Mouse (Mus musculus): ENCODE measurements at regions not wholly inside any gene's neighbourhood (a gene's known extent, or its start where the extent isn't known, plus 50 kb on each side); places are given as distances from the start of the nearest gene placed in this dataset.

DNA sequence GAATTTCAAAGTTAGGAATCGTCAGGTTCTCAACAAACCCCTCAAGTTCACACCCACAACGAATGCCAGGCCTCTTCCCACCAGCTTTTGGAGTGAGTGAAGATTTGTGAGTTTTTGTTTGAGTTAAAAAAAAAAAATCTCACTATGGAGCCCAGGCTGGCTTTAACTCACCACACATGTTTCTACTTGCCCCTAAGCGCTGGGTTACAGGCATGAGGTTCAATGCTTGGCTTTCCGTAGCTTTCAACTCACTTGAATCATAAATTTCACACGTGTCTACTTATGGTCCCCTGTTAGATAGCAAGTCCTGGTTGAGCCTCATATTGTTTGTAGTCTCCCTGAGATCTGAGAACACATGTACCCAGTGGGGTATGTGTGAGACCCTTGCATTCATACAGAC, 122.8 kb upstream of the Efna5 start:
- no peak for DNase-seq (ENCODE audit: low spot score)

DNA sequence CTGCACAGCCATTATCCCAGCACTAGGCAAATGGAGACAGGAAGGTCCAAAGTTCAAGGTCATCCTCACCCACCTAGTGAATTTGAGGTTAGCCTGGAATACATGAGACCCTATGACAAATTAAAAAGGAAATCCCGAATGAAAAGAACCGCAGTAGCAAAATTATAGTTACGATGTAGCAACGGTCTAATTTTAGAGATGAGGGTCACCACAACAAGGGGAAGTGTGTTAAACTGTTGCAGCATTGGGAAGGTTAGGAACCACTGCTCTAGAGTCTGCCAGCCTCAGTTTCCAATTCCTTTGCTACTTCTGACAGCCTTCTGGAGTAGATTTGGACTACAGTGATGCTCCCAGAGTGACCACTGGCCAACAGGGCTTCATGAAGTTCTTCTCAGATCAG, 121.6 kb upstream of the Efna5 start:
- DNase-seq (ENCODE audit: low spot score) = no peak

DNA sequence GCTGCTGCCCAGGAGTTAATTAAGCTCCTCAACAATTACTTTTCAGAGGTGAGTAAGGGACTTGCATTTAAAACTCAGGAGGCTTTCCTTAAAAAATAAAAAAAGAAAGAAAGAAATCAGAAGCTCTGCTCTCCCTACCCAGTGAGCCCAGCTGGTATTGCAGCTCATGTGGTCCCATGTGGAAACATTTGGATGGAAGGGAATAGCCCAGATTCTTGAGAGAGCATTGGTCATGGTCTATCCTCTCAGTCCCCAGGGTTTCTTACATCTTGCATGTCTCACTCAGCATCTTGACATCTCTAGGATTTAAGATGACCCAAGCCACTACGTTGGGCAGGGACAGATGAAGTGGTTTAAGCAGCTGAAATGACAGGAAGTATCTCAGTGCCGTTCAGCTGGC, 120.8 kb upstream of the Efna5 start:
- DNase-seq (ENCODE audit: low spot score) = peak; percentile 39

GRCm38 (mm10) chr17:62997691-62998090, 116.6 kb upstream of the Efna5 start:
- peak; percentile 91 for DNase-seq (ENCODE audit: low spot score)

DNA sequence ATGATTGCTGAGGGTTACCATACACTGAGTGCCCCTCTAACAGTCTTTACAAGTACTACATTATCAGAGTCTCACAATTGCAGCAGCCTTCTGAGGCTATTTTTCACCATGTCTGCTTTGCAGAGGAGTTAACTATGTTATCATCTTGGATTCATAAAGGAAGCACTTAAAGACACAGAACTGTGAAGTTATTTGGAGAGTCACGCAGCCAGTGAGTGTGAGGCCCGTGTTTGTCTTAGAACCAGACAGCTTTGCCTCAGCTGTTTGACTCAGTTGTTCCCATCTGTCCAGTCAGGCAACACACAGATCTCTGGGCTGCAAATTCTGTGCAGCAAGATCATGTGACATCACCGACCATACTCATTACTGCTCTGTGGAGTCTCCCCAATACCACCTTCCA, 114.2 kb upstream of the Efna5 start:
- no peak for DNase-seq (ENCODE audit: low spot score)

DNA sequence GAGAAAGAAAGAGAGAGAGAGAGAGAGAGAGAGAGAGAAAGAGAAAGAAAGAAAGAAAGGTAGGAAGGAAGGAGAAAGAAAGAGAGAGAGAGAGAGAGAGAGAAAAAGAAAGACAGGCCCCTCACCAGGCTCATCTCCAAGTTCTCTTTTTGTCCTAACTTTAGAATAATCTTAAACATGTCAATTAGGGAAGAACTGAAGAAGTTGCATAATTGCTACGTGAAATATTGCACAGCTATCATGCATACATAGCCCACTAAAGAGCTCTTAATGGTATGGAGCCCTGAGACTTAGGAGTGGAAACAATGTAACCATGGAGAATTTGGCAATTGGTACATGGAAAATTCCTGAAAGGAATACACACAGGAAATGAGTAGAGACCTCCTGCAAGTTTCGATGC, 111.9 kb upstream of the Efna5 start:
- DNase-seq (ENCODE audit: low spot score) = no peak

DNA sequence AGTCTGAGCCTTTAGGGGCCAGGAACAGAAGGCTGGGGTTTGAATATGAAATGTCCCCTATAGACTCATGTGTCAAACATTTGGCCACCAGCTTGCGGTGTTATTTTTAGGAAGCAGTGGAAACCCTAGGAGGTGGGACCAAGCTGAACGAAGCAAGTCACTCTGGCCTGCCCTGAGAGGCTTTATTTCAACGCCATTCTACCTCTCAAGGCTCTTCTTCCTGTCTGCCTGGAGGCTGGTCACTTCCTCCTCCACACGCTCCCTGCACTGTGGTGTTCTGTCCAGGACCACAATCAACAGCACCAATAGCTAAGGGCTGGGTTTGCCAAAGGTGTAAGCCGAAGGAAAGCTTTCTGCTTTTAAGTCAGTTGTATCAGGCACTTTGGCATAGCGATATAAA, 105.2 kb upstream of the Efna5 start:
- no peak for DNase-seq (ENCODE audit: low spot score)

DNA sequence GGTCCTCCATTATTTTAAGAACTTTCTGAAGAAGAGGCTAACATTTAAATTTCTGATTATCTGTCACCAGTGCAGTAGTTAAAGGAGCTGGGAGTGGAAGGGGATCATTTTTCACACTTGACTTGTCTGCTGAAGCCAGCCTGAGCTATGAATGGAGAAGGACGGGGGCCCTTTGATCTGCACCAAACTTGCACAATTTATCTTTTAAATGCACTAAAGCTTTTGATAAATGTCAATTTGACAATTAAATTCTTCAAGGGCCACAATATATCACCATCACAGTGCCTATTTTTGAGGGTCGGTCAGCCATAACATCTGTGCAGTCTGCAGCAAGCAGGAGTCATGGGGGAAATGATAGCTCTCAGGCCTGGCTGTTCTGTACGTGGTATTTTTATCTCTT, 99.2 kb upstream of the Efna5 start:
- no peak for DNase-seq (ENCODE audit: low spot score)

DNA sequence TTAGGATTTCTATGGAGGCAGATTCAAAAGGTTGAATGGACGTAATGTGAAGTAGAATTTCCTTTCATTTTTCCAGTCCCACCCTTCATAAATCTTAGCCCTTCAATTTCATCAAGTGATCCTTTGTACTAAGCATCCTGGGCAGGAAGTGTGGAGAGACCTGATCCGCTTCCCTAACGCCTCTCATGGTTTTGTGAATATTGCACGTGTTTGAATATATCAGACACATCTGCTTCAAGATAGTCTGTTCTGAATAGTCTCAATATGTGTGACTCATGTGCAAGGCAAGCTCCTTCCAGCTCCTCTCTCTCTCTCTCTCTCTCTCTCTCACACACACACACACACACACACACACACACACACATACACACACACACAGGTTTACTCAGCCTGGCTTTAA, 96.4 kb upstream of the Efna5 start:
- DNase-seq (ENCODE audit: low spot score) = peak; percentile 73

DNA sequence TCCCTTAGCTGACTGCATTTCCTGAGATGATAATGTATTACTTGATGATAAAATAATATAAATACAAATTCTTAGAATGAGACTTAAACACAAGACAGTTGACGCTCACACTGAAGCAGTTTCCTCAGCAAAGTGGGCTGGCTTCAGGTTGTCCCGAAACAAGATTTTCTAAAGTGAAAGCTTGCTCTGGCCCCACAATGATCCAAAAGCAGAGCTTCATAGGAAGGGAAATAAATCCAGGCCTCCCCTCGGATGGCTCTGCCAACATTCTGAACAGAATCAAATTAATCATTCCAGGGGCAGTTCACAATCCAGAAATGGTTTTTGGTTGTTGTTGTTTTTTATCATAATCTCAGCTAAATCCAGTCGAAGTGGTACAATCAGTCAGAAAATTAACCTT, 96.0 kb upstream of the Efna5 start:
- DNase-seq (ENCODE audit: low spot score) = peak; percentile 58

GRCm38 (mm10) chr17:62974627-62975279, 93.6 kb upstream of the Efna5 start:
- DNase-seq (ENCODE audit: low spot score) = no peak

DNA sequence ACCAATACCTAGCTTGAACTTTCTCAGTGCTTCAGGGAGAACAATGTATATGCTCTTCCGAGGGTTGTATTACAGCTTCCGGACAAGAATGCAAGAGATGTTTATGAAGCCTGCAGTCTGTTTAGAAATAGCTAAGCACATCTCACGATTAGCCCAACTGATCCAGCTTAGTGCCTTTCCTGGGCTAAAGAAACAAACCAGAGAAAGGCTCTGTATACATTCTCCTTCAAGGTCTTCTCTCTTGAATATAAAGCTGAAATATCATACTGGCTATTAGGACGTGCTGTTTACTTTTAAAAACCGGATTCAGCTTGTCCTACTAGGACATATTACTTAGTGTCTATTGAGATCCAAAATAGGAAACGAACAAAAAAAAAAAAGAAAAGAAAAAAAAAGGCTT, 87.9 kb upstream of the Efna5 start:
- DNase-seq (ENCODE audit: low spot score) = no peak

- DNase-seq (ENCODE audit: low spot score) = no peak
Observed at GRCm38 (mm10) chr17:62963824-62964223, 82.7 kb upstream of the Efna5 start.

DNA sequence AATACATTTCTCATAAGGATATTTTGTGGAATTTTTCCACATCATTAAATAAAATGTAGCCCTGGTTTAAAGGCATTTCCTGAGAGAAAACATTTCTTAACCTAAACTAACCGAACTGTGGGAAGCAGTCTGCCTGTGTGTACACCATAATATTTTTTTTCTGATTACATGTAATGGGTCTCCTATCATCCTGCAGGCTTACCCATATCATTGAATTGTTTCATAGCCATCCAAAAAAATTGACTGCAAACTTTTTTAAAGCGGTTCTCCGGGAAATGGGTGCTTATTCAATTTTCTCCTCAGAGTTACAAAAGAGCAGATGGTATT, 81.1 kb upstream of the Efna5 start:
- no peak for DNase-seq (ENCODE audit: low spot score)

GRCm38 (mm10) chr17:62961596-62962291, 80.6 kb upstream of the Efna5 start:
- DNase-seq (ENCODE audit: low spot score) = peak; percentile 82

- DNase-seq (ENCODE audit: low spot score) = no peak
Observed at GRCm38 (mm10) chr17:62959146-62959545, 78.0 kb upstream of the Efna5 start.

- DNase-seq (ENCODE audit: low spot score) = no peak
Observed at GRCm38 (mm10) chr17:62947537-62948193, 66.5 kb upstream of the Efna5 start.

DNA sequence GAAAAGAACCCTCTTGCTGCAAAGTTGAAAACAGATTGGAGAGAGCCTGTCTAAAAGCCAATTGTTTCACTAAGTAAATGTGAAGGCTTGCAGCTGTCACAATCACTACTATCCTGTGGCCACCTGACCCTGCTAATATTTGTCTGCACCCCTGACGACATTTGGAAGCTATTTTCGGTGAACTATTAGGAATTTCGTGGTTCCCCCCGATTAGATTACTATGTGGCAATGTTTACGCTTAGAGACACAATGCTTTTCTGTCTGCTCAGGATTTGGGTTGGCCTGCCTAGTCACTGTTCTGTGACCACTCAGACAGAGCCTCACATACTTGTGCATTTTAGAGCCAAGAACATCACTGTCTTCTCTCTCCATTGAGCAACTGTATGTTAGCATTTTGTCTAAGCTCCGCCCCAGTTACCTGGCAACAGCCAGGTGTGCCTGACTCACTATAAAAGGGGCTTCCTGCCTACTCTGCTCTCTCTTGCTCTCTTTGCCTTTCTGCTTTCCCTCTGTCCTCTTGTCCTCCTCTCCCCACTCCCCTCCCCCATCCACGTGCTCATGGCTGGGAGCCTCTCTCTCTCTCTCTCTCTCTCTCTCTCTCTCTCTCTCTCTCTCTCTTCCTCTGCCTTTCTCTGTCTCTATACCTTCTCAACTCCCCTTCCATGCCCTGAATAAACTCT, 59.6 kb upstream of the Efna5 start:
- DNase-seq (ENCODE audit: low spot score) = no peak

GRCm38 (mm10) chr17:62939930-62940572, 58.9 kb upstream of the Efna5 start:
- no peak for DNase-seq (ENCODE audit: low spot score)

GRCm38 (mm10) chr17:62939171-62939570, 58.1 kb upstream of the Efna5 start:
- DNase-seq (ENCODE audit: low spot score) = peak; percentile 23

All from MN1 (cell line).